Mouse (Mus musculus) testis, adult 2 months (tissue): ENCODE data around the gene Emg1.

Experiments used
- CTCF ChIP-seq: fragments of 200-500 bp; IDR thresholded peaks from 2 replicates; pipeline ENCODE4 v1.5.1; 2012; ENCODE audit warnings: low read depth, mild to moderate bottlenecking, inconsistent platforms, low read length, moderate library complexity; ENCODE audit not compliant: control insufficient read depth, insufficient read depth, insufficient replicate concordance
- POLR2A ChIP-seq: fragments of 200-500 bp; IDR thresholded peaks from 2 replicates; pipeline ENCODE4 v1.6.1; 2012; ENCODE audit warnings: low read depth, mild to moderate bottlenecking, inconsistent platforms, low read length, moderate library complexity; ENCODE audit not compliant: control insufficient read depth

- no peak for TF ChIP-seq POLR2A
- TF ChIP-seq CTCF = no peak
Observed at GRCm38 (mm10) chr6:124728621-124729020, 16.6 kb upstream of the Emg1 start.
